Mouse (Mus musculus) lung, postnatal 0 days (tissue): ENCODE results near the gene Vwce.

Source experiments
- CTCF ChIP-seq: IDR thresholded peaks from 2 replicates; pipeline ENCODE4 v1.5.1; 2016; ENCODE audit warnings: antibody characterized with exemption, mild to moderate bottlenecking
- EP300 ChIP-seq: IDR thresholded peaks from 2 replicates; pipeline ENCODE4 v1.6.1; 2016; ENCODE audit warnings: antibody characterized with exemption, mild to moderate bottlenecking, control low read depth

DNA sequence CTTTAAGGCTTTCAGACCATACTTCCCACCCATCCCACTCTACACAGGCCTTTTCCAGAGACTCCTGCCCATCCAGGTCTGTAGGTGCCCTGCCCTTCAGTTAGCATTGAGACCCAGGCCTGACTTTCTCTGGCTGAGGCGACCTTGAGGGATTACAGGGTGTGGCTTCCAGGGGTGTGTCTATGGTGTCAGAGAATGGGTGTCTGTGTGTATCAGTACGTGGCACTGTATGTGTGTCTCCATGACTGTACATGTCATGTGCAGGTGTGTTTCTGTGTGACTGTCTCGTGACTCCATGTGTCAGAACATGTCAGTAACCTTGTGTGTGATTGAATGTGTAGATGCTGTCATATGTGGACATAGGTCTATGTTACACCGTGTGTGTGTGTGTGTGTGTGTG, 37.3 kb downstream of the Vwce start:
- TF ChIP-seq CTCF: no peak
- no peak for TF ChIP-seq EP300
